Mouse (Mus musculus) G1E (cell line): ENCODE measurements around the gene Fam216a.
"Not testable (repeated sequence)": the region's sequence is repeated elsewhere in the genome, so short reads cannot be mapped to it uniquely, and the experiment has no call there.

Source experiments
- CTCF ChIP-seq: IDR thresholded peaks from 2 replicates; pipeline ENCODE4 v1.5.1; 2012; ENCODE audit warnings: low read depth, low read length, inconsistent platforms, mixed read lengths
- GATA1 ChIP-seq: IDR thresholded peaks from 2 replicates; pipeline ENCODE4 v1.6.1; 2012; ENCODE audit warnings: borderline replicate concordance, low read length, inconsistent platforms, mixed read lengths
- TAL1 ChIP-seq: conservative IDR thresholded peaks from 2 replicates; pipeline ENCODE4 v1.6.1; 2012; ENCODE audit warnings: low read depth, low read length, inconsistent platforms, mixed read lengths

DNA sequence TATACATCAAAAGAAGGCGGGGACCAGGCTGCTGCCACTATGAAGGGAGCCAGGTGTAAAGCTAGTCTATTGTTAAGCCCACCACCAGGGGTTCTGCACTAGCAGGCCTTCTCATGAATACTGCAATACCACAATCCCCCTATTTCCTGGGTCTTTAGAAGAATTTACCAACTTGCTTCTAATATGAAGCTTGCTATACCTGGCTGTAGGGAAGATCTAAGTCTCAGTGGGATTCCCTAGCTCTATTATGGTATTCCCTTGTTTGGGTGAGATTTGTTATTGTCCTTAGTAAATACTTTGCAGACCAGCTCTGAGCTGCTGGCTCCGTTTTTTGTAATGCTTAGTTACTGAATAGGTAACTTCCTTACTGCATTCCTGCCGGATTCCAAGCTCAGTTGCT, 53.2 kb downstream of the Fam216a start:
- not testable (repeated sequence) for TF ChIP-seq CTCF, TAL1, GATA1
